Mouse (Mus musculus): ENCODE data around the gene Dpm2. TPM values are rescaled to one million over a fixed set of nuclear protein-coding genes. Genes with fewer than 3 reads are reported as not detected.

Gene Dpm2
- 100 to 1,000 TPM; 126 to 160 (median 144) TPM for polyA plus RNA-seq (2017; shearing (Covaris generic))

DNA sequence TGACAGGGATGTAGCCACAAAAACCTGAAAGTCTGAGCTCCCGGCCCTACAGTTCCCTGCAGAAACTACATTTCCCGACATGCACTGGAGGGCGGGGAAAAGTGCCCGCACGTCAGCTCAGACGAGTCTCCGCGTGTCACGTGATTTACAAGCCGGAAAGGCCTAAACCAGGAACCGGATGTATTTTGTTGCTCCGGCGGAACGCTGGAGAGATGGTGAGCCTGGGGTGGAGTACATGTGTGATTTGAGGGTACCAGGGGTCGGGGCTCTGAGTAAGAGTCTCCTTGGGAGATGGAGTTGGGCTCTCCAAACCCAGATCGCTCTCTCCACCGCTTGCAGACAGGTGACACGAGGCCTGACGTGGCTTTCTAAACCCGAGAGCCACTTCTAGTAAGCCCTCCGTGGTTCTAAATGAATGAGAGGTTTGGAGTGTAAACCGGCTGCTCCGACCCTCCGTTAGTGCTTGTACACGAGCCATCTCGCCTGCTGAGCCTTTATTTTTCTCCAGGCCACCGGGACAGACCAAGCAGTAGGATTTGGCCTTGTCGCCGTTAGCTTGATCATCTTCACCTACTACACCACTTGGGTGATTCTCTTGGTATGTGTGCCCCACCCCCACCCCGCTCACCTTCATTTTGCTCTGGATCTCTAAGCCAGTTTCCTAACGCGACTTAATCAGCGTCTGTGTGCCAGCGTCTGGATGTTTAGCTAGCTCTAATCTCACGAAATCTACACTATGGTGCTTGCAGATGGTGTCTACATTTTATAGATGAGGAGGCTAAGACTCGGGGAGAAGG, at the start of gene Dpm2:
Dpm2 (plus strand) TSS at position 161 of the 797 bp plus-strand sequence.
- peak; percentile 84 for ATAC-seq

GRCm38 (mm10) chr2:32524536-32525031, 46.1 kb upstream of the Dpm2 start:
- ATAC-seq: no peak

DNA sequence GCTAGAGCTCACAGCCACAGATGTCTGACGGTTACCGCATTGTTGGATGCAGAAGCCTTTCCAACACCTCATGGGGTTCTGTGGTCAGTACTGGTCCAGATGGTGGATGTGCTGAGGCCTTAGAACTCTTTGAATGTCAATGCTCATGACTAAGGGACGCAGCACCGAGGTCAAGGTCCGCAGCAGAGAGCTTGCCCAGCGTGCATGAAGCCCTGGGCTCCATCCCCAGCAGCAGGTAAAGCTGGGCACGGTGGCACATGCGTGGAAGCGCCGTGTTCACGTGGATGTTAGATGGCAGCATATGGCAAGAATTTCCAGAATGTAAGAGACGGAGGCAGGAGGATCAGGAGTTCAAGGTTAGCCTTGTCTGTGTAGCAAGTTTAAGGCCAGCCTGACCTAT, 44.8 kb upstream of the Dpm2 start:
- ATAC-seq: no peak

DNA sequence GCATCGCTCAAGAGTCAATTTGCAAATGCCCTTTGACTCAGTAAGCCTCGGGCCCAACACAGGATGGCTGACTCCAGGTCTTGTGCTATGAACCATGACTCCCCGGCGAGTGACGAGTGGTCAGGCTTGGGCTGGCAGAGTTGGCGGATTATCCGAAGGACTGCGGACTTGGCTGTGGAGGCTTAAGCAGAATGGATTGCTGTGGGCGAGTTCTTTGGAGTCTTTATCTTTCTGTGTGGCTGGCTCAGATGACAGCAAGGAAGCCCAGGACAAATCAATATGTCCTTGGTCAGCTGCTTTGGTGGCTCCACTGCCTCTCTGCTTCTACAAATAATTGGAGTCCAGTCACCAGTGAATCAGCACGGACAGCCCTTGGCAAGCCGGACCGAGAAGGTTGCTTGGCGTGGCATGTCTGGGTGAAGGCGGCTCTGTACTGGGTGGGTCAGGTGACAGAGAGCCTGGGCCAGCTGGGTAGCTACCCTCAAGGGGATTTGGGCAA, 43.1 kb upstream of the Dpm2 start:
- no peak for ATAC-seq

- no peak for ATAC-seq
Observed at GRCm38 (mm10) chr2:32528326-32528725, 42.3 kb upstream of the Dpm2 start.

DNA sequence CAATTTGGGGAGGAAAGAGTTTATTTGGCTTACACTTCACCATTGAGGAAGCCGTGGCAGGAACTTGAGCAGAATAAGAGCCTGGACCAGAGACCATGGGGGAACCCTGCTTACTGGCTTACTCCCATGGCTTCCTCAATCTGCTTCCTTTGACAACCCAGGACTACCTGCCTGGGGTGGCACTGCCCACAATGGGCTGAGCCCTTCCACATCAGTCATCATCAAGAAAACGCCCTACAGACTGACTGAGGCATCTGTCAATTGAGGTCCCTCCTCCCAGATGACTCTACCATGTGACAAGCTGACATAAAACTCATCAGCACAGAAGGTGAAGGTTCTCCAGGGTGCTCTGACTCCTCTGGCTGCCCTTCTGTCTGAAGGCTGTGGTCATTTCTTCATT, 40.2 kb upstream of the Dpm2 start:
- no peak for ATAC-seq

DNA sequence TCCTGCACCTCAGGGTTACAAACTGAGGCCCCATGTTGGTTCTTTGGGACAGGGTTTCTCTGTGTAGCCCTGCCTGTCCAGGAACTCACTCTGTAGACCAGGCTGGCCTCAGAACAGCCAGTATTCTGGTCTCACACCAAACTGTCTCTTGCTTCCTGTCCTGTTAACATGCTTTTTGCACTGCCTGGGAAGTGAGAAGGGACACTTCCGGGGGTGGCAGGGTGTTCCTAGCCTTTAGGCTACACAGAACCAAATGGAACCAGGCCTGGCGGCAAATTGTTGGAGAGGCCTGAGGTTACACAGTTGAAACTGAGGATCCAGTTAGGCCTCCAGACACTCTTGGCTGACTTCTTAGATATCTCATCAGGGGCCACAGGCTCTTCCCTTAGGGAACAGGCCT, 37.5 kb upstream of the Dpm2 start:
- no peak for ATAC-seq

GRCm38 (mm10) chr2:32534061-32534732, 36.5 kb upstream of the Dpm2 start:
- no peak for ATAC-seq

GRCm38 (mm10) chr2:32534733-32535471, 35.8 kb upstream of the Dpm2 start, which contains the start of gene Fam102a:
Fam102a (plus strand) TSS chr2:32535332.
- peak; percentile 87 for ATAC-seq

GRCm38 (mm10) chr2:32535501-32535991, 35.1 kb upstream of the Dpm2 start:
- peak; percentile 69 for ATAC-seq

DNA sequence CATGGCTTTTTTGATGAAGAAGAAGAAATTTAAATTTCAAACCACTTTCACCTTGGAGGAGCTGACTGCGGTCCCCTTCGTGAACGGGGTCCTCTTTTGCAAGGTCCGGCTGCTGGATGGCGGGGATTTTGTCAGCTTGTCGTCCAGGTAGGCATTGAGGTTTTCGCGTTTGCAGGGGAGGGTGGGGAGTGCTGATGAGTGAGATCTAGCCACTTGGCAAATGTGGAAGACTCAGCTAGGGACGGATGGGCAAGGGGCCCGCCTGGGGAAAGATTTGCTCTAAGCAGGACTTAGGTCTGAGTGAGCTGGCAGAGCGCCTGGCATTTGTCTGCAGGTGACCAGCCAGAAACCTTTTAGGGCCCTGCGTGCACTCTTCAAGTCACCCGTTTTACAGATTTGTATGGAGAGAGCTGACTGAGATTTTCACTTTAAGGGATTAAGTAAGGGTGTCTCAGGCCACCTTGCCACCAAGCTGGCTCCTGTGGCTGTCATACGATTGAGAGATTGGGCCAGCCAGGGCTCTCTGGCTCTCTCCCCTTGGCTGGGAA, 34.5 kb upstream of the Dpm2 start:
- ATAC-seq: no peak

- no peak for ATAC-seq
Observed at GRCm38 (mm10) chr2:32536634-32537359, 33.9 kb upstream of the Dpm2 start.

- ATAC-seq: no peak
Observed at GRCm38 (mm10) chr2:32537360-32537905, 33.2 kb upstream of the Dpm2 start.

DNA sequence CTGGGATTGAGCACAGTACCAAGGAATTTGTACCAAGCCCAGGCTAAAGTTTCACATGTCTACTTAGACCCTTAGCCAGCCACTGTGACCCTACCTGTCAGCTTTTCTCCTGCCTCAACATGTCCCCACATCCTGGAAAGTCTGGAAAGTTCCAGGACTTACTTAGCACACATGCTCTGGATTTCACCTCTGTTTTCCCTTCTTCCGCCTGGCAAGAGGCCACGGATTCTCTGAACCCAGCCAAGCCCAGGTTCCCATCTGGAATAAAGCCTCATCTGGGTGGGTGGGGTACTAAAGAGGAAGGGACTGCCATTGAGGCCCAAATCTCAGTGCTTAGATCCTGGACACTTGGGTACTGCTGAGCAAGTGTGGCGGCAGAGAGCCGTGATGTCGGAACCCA, 32.7 kb upstream of the Dpm2 start:
- no peak for ATAC-seq

DNA sequence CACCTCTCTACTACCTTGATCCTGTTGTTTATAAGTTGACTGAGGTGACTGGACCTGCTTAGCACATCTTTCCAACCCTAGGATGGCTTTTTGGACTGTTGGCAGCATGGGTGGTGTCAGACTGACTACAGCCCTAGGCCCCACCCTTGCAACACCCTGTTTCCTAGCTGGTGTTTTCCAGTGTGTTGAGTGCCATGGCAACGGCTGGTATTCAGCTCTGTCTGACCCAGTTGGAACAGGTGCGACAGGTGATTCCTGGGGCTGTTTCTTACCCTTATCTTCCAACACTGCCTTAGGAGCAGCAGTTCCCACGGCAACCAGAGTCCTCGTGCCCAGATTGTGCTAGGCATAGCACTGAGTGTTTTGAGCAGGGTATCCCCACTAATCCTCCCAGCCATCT, 32.2 kb upstream of the Dpm2 start:
- no peak for ATAC-seq

GRCm38 (mm10) chr2:32539452-32539981, 31.1 kb upstream of the Dpm2 start:
- no peak for ATAC-seq

GRCm38 (mm10) chr2:32541333-32541908, 29.2 kb upstream of the Dpm2 start:
- ATAC-seq: no peak

DNA sequence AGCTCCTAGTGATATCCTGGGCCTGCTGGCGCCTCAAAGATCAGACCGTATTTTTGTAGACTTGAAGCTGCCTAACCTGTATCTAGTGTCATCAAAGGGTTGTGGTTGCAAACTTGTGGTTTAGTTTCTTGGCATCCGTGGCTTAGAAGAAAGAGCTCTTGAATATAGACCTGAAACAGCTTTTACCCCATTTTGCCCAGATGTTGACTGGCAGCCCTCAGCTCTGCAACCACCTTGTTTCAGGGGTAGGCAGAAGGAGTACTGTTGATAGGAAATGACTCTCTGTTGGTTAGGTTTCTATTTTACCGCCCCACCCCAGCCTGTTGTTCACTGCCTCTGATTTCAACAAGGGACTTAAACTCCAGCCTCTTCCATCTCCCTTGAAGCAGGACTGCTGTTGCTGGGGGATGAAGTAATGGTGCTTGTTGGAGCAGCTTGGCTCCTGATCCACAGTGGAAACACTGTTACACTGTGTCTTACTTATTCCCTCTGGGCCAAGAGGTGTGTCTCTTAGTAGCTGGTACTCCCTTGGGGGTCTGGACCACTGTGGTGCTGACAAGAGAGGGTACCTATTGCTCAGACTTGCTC, 28.6 kb upstream of the Dpm2 start:
- peak; percentile 83 for ATAC-seq

- no peak for ATAC-seq
Observed at GRCm38 (mm10) chr2:32543031-32543449, 27.6 kb upstream of the Dpm2 start.

- no peak for ATAC-seq
Observed at GRCm38 (mm10) chr2:32546951-32547350, 23.7 kb upstream of the Dpm2 start.

Measured in inflammation-experienced regulatory T-cells, adult 6 months (primary cell).